Mouse (Mus musculus): ENCODE measurements around the gene Magi2. TPM values are rescaled to one million over a fixed set of nuclear protein-coding genes. Genes with fewer than 3 reads are reported as not detected.

The Magi2 gene
- 4.3 and 6.1 TPM in 2 replicates for polyA plus RNA-seq (2014; fragmentation: Nextera tagmentation; extraction: Ambion mirVana)

DNA sequence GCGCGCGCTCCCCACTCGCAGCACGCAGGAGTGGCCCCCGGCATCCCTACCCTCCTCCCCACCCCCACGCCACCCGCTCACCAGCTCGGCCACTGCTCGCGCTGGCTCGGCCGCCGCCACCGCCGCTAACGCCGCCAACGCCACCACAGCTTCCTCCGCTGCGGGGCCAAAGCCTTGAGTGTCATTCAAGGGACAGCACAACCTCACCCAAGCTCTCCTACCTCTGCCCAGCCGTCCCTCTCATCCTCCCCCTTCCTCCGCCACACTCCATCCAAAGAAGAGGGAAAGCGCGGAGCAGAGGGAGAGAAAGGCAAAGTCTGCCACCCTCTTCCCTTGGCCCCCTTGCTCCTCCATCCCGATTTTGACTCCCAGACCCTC is at the start of gene Magi2:
Gene Magi2 (plus strand): TSS at position 171 of the 378 bp plus-strand sequence.
- H3K9me3 ChIP-seq (ENCODE audit: control insufficient read depth, low read length), result no peaks in the 10 kb centered on the region
- H3K36me3 ChIP-seq (ENCODE audit: control insufficient read depth, insufficient read depth, low read length), result no peaks in the 10 kb centered on the region
- no peaks in the 10 kb centered on the region for H3K4me1 ChIP-seq (ENCODE audit: control insufficient read depth, insufficient read depth, low read length)
- 0 out of 2 replicates have a peak within 1 kb of the TSS, but pooled peaks have one; percentile 49 for H3K27ac ChIP-seq (ENCODE audit: low read depth, low read length)
- ATAC-seq (ENCODE audit: insufficient read depth, low FRiP score, low TSS enrichment), result no peak; the same call in 1 of the 2 replicates
- H3K27me3 ChIP-seq (ENCODE audit: control insufficient read depth, insufficient read depth, low read length), result no peaks in the 10 kb centered on the region
- peak within 1 kb of the TSS; percentile 63 for H3K4me3 ChIP-seq (ENCODE audit: low read depth, low read length)
- DNase-seq (ENCODE audit: low spot score), result no peak
- 1% methylated on average over 14 of the region's 26 CpGs for WGBS
- peak within 1 kb of the TSS; percentile 86 for H3K4me2 ChIP-seq (ENCODE audit: low read depth)
- peak within 1 kb of the TSS; percentile 83 for H3K9ac ChIP-seq (ENCODE audit: low read length)

DNA sequence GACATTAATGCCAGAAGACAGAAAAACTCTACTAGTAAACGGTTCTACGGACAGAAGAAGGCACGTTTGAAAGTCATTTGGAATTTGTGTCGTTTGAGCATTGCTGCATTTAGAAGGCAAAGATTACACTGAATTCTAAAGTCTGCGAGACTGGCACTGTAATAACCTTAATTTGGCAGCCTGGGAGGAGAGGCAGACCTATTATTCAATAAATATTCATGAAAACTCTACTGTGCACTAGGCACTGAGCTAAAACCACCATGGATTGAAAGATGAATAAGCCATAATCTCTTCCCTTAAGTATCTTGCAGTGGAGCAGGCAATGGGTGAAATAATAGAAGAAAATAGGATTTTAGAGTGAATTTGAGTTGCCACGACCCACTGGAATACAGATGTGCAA is 48.2 kb upstream of the Magi2 start:
- 66% methylated on average over 6 of the region's 6 CpGs for WGBS
- no peaks in the 10 kb centered on the region for H3K9me3 ChIP-seq (ENCODE audit: control insufficient read depth, low read length)
- DNase-seq (ENCODE audit: low spot score) (no peak), ATAC-seq (ENCODE audit: insufficient read depth, low FRiP score, low TSS enrichment) (no peak)
- H3K27ac ChIP-seq (ENCODE audit: low read depth, low read length), result no peak overlapping the region
- H3K4me2 ChIP-seq (ENCODE audit: low read depth), result no peak overlapping the region
- no peak overlapping the region for H3K9ac ChIP-seq (ENCODE audit: low read length)
- no peaks in the 10 kb centered on the region for H3K36me3 ChIP-seq (ENCODE audit: control insufficient read depth, insufficient read depth, low read length)
- H3K4me3 ChIP-seq (ENCODE audit: low read depth, low read length), result no peak overlapping the region
- H3K27me3 ChIP-seq (ENCODE audit: control insufficient read depth, insufficient read depth, low read length), result no peaks in the 10 kb centered on the region
- H3K4me1 ChIP-seq (ENCODE audit: control insufficient read depth, insufficient read depth, low read length), result no peaks in the 10 kb centered on the region

DNA sequence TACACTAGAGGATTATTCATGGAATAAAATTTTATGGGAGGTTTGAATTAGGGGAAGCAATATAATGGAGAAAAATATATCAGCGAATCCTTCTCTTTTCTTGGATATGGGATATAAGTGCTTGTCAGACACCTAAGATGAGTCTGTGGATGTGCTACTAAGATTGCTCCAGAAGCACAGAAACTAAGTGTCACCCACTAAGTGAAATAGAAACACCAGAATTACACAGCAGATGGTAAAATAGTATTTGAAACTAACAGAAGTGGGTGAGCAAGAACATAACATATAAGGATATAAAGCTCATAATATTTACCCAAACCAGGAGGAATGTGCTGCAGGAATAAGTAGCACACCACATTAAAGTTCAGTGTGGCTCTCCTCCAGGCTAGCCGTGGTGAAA is 40.7 kb upstream of the Magi2 start:
- ATAC-seq (ENCODE audit: insufficient read depth, low FRiP score, low TSS enrichment), result no peak

DNA sequence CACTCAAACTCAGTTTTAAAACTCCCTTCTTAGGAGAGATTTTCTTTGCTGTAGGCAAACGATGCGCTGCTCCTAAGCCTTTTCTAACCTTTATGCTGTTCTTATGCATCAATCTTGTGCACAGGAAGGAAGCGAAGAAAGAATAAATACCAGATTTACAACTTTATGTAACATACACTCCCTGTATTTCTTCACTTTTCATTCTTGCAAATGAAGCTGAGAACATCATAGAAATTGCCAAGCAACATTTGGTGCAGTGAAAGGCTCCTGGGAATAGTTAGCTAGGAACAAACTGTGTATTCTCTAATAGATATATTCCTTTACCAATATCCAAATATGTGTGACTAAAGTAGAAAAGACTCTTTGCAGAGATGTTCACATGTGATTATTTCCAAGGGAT is 15.2 kb upstream of the Magi2 start:
- 94% methylated on average over 3 of the region's 3 CpGs for WGBS
- H3K27ac ChIP-seq (ENCODE audit: low read depth, low read length), result no peak overlapping the region
- H3K27me3 ChIP-seq (ENCODE audit: control insufficient read depth, insufficient read depth, low read length), result no peaks in the 10 kb centered on the region
- H3K4me3 ChIP-seq (ENCODE audit: low read depth, low read length), result no peak overlapping the region
- no peak for ATAC-seq (ENCODE audit: insufficient read depth, low FRiP score, low TSS enrichment)
- no peaks in the 10 kb centered on the region for H3K9me3 ChIP-seq (ENCODE audit: control insufficient read depth, low read length)
- H3K9ac ChIP-seq (ENCODE audit: low read length), result no peak overlapping the region
- H3K36me3 ChIP-seq (ENCODE audit: control insufficient read depth, insufficient read depth, low read length), result no peaks in the 10 kb centered on the region
- no peak for DNase-seq (ENCODE audit: low spot score)
- H3K4me1 ChIP-seq (ENCODE audit: control insufficient read depth, insufficient read depth, low read length), result no peaks in the 10 kb centered on the region
- no peak overlapping the region for H3K4me2 ChIP-seq (ENCODE audit: low read depth)

More for the DNA sequence above, 40.7 kb upstream of the Magi2 start:
- 97% methylated on average over 2 of the region's 2 CpGs for WGBS
- Histone ChIP-seq H3K4me3 (ENCODE audit: low read depth, low read length) (no peak overlapping the region), H3K4me1 (ENCODE audit: control insufficient read depth, insufficient read depth, low read length) (no peaks in the 10 kb centered on the region), H3K27me3 (ENCODE audit: control insufficient read depth, insufficient read depth, low read length) (no peaks in the 10 kb centered on the region), H3K27ac (ENCODE audit: low read depth, low read length) (no peak overlapping the region), H3K4me2 (ENCODE audit: low read depth) (no peak overlapping the region), H3K9ac (ENCODE audit: low read length) (no peak overlapping the region), H3K9me3 (ENCODE audit: control insufficient read depth, low read length) (no peaks in the 10 kb centered on the region), H3K36me3 (ENCODE audit: control insufficient read depth, insufficient read depth, low read length) (no peaks in the 10 kb centered on the region)
- DNase-seq (ENCODE audit: low spot score), result no peak

- Histone ChIP-seq H3K4me3 (ENCODE audit: low read depth, low read length) (peak overlapping the region; percentile 63), H3K27me3 (ENCODE audit: control insufficient read depth, insufficient read depth, low read length) (no peaks in the 10 kb centered on the region), H3K27ac (ENCODE audit: low read depth, low read length) (0 out of 2 replicates have a peak overlapping the region, but pooled peaks have one; percentile 49), H3K9me3 (ENCODE audit: control insufficient read depth, low read length) (no peaks in the 10 kb centered on the region), H3K4me1 (ENCODE audit: control insufficient read depth, insufficient read depth, low read length) (no peaks in the 10 kb centered on the region), H3K9ac (ENCODE audit: low read length) (peak overlapping the region; percentile 83), H3K4me2 (ENCODE audit: low read depth) (peak overlapping the region; percentile 86), H3K36me3 (ENCODE audit: control insufficient read depth, insufficient read depth, low read length) (no peaks in the 10 kb centered on the region)
- ATAC-seq (ENCODE audit: insufficient read depth, low FRiP score, low TSS enrichment) (peak; percentile 94), DNase-seq (ENCODE audit: low spot score) (peak; percentile 89)
- WGBS, result under 1% methylated on average over 30 of the region's 51 CpGs
These were observed 531 bp upstream of the Magi2 start for GRCm38 (mm10) chr5:19226144-19226865.

GRCm38 (mm10) chr5:19227281-19227680 is 445 bp downstream of the Magi2 start:
- Histone ChIP-seq H3K36me3 (ENCODE audit: control insufficient read depth, insufficient read depth, low read length) (no peaks in the 10 kb centered on the region), H3K9me3 (ENCODE audit: control insufficient read depth, low read length) (no peaks in the 10 kb centered on the region), H3K27me3 (ENCODE audit: control insufficient read depth, insufficient read depth, low read length) (no peaks in the 10 kb centered on the region), H3K27ac (ENCODE audit: low read depth, low read length) (no peak overlapping the region), H3K4me2 (ENCODE audit: low read depth) (peak overlapping the region; percentile 86), H3K9ac (ENCODE audit: low read length) (peak overlapping the region; percentile 83), H3K4me3 (ENCODE audit: low read depth, low read length) (peak overlapping the region; percentile 63), H3K4me1 (ENCODE audit: control insufficient read depth, insufficient read depth, low read length) (no peaks in the 10 kb centered on the region)
- peak; percentile 8 for ATAC-seq (ENCODE audit: insufficient read depth, low FRiP score, low TSS enrichment)
- WGBS, result 0% methylated on average over 21 of the region's 21 CpGs
- peak; percentile 27 for DNase-seq (ENCODE audit: low spot score)

DNA sequence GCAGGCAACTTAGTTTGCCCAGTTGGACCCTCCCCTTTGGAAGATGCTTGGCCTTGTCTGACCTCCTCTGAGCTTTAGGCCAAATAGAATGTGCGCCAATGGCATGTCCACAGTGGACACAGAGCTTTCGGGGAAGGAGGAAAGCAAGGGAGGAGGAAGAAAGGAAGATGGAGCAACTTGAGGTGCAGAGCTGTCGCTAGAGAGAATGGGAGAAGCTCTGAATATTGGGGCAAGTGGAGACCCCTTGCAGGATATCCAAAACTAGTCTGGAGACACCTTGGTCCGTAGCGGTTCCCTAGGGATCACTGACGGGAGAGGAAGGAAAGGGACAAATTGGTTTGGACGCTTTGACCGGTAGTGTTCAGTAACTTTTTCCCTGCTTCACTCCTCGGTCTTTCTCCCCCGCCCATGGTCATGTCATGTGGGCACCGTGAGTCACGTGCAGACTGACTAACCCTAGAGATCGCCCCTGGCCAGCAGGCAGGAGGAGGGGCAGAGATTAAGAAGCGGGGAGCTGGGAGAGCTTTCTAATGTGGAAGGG is 1.0 kb downstream of the Magi2 start:
- Histone ChIP-seq H3K27me3 (ENCODE audit: control insufficient read depth, insufficient read depth, low read length) (no peaks in the 10 kb centered on the region), H3K4me3 (ENCODE audit: low read depth, low read length) (peak overlapping the region; percentile 63), H3K36me3 (ENCODE audit: control insufficient read depth, insufficient read depth, low read length) (no peaks in the 10 kb centered on the region), H3K4me2 (ENCODE audit: low read depth) (peak overlapping the region; percentile 86), H3K27ac (ENCODE audit: low read depth, low read length) (no peak overlapping the region), H3K9ac (ENCODE audit: low read length) (no peak overlapping the region), H3K4me1 (ENCODE audit: control insufficient read depth, insufficient read depth, low read length) (no peaks in the 10 kb centered on the region), H3K9me3 (ENCODE audit: control insufficient read depth, low read length) (no peaks in the 10 kb centered on the region)
- ATAC-seq (ENCODE audit: insufficient read depth, low FRiP score, low TSS enrichment) (peak; percentile 31), DNase-seq (ENCODE audit: low spot score) (peak; percentile 57)
- 0% methylated on average over 14 of the region's 14 CpGs for WGBS

DNA sequence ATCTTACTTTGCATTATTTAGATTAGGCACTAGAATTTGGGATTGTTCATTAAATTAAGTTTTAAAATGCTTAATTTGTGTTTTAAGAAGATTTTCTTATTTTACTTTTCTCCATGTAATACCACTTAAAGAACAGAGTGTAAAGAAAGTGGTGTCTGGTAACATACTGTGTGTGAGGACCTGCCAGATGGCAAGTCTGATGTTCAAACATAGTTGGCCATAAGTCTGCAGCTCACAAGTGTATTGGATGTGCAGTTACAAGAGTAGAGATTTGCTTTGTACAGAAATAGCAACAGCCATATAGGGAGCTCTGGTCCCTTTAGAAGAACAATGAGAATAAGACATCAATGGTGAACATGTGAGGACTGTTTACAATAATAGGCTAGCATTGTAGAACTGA is 15.0 kb downstream of the Magi2 start:
- Histone ChIP-seq H3K4me1 (ENCODE audit: control insufficient read depth, insufficient read depth, low read length) (no peaks in the 10 kb centered on the region), H3K4me2 (ENCODE audit: low read depth) (no peak overlapping the region), H3K9me3 (ENCODE audit: control insufficient read depth, low read length) (no peaks in the 10 kb centered on the region), H3K4me3 (ENCODE audit: low read depth, low read length) (no peak overlapping the region), H3K36me3 (ENCODE audit: control insufficient read depth, insufficient read depth, low read length) (no peaks in the 10 kb centered on the region), H3K27ac (ENCODE audit: low read depth, low read length) (no peak overlapping the region), H3K9ac (ENCODE audit: low read length) (no peak overlapping the region), H3K27me3 (ENCODE audit: control insufficient read depth, insufficient read depth, low read length) (no peaks in the 10 kb centered on the region)
- DNase-seq (ENCODE audit: low spot score) (no peak), ATAC-seq (ENCODE audit: insufficient read depth, low FRiP score, low TSS enrichment) (no peak)

GRCm38 (mm10) chr5:19246426-19246825 is 19.6 kb downstream of the Magi2 start:
- Histone ChIP-seq H3K9me3 (ENCODE audit: control insufficient read depth, low read length) (no peaks in the 10 kb centered on the region), H3K4me2 (ENCODE audit: low read depth) (no peak overlapping the region), H3K4me3 (ENCODE audit: low read depth, low read length) (no peak overlapping the region), H3K27me3 (ENCODE audit: control insufficient read depth, insufficient read depth, low read length) (no peaks in the 10 kb centered on the region), H3K27ac (ENCODE audit: low read depth, low read length) (no peak overlapping the region), H3K36me3 (ENCODE audit: control insufficient read depth, insufficient read depth, low read length) (no peaks in the 10 kb centered on the region), H3K4me1 (ENCODE audit: control insufficient read depth, insufficient read depth, low read length) (no peaks in the 10 kb centered on the region), H3K9ac (ENCODE audit: low read length) (no peak overlapping the region)
- ATAC-seq (ENCODE audit: insufficient read depth, low FRiP score, low TSS enrichment) (no peak), DNase-seq (ENCODE audit: low spot score) (no peak)
- WGBS, result 83% methylated on average over 2 of the region's 2 CpGs
